13 mouse cellular contexts compared by ENCODE assay signal in genomic region chr5:16973206-16973896, GRCm38 (mm10).
DNase-seq lines count a peak whose midpoint lies in the region; ATAC-seq and TF ChIP-seq lines count a peak whose summit lies in the region.
"Had no signal": no experiment of that assay in that cellular context is flagged by ENCODE, and none has a peak within 500 bp of the region (broad histone marks: within the 10 kb centered on the region; RNA-seq: fewer than 3 reads in every experiment).

No protein-coding gene starts in this region.

- 39% methylated on average over 1 of the region's 1 CpGs for WGBS in lung, adult 2 months
- WGBS in spleen, adult 2 months, result 6% methylated on average over 1 of the region's 1 CpGs

- no peak for TF ChIP-seq CTCF in lung, adult 2 months (IDR thresholded peaks at IDR 0.05; ENCODE audit: insufficient read depth, low read length)
- no peak for TF ChIP-seq CTCF in spleen, adult 2 months (IDR thresholded peaks at IDR 0.05; ENCODE audit: extremely low read depth, insufficient read depth, insufficient read length, insufficient replicate concordance)

- H3K27me3 ChIP-seq in spleen, adult 2 months (ENCODE audit: control insufficient read depth, insufficient read depth, low read length), result no peaks in the 10 kb centered on the region
- H3K27me3 ChIP-seq: forebrain, embryonic 12.5 days; limb, embryonic 15.5 days; neural tube, embryonic 13.5 days had no signal

- peak overlapping the region; percentile 90 for H3K27ac ChIP-seq in spleen, adult 2 months (ENCODE audit: insufficient read depth, low read length)
- H3K27ac ChIP-seq: forebrain, embryonic 12.5 days; limb, embryonic 15.5 days; neural tube, embryonic 13.5 days had no signal

- TF ChIP-seq POLR2A in lung, adult 2 months (IDR thresholded peaks at IDR 0.05; ENCODE audit: borderline replicate concordance, extremely low read depth, low read depth, low read length), result no peak
- no peak for TF ChIP-seq POLR2A in spleen, adult 2 months (IDR thresholded peaks at IDR 0.05; ENCODE audit: low read depth, low read length)

- DNase-seq in lung, postnatal 36 days, result peak; percentile 0
- DNase-seq in lung, adult 2 months, result no peak
- peak; percentile 16 for DNase-seq in gastrocnemius, postnatal 10 days
- DNase-seq in kidney, adult 9 months, result peak; percentile 23
- DNase-seq in spleen, adult 2 months (ENCODE audit: low read depth in 1 of 2, low spot score in 2 of 2), result no peak
- DNase-seq in right cerebral cortex, postnatal 14 days, result no peak
- no peak for DNase-seq in embryo, embryonic 10.5 days (ENCODE audit: low spot score)
- DNase-seq: adrenal gland, postnatal 36 days; embryo, embryonic 11 days had no signal

- H3K4me1 ChIP-seq in lung, adult 2 months (ENCODE audit: control insufficient read depth, insufficient read depth, low read length), result peaks cover 3% of the 10 kb centered on the region
- peaks cover 5% of the 10 kb centered on the region for H3K4me1 ChIP-seq in spleen, adult 2 months (ENCODE audit: control insufficient read depth, insufficient read depth, insufficient read length)
- H3K4me1 ChIP-seq: forebrain, embryonic 12.5 days; neural tube, embryonic 13.5 days had no signal

- H3K36me3 ChIP-seq in spleen, adult 2 months (ENCODE audit: control insufficient read depth, insufficient read depth, low read length), result no peaks in the 10 kb centered on the region
- H3K36me3 ChIP-seq: forebrain, embryonic 12.5 days; limb, embryonic 15.5 days; neural tube, embryonic 13.5 days had no signal

- no peak overlapping the region for H3K4me3 ChIP-seq in lung, adult 2 months (replicated peaks; ENCODE audit: extremely low read depth, low read depth, low read length)
- no peak overlapping the region; the same call in 1 of the 2 replicates for H3K4me3 ChIP-seq in spleen, adult 2 months (ENCODE audit: extremely low read depth, insufficient read depth, insufficient read length)
- H3K4me3 ChIP-seq: forebrain, embryonic 12.5 days; limb, embryonic 15.5 days; neural tube, embryonic 13.5 days had no signal

- ATAC-seq in inflammation-experienced regulatory T-cells, adult 6 months, result no peak

Comparison
In these comparisons a context has a peak if more than half of its experiments do, and no peak if none do; other contexts are left out.
1. DNase-seq: peak in lung, postnatal 36 days (single experiment), gastrocnemius, postnatal 10 days (single experiment) and kidney, adult 9 months (single experiment); none in lung, adult 2 months (single experiment), spleen, adult 2 months (0 of 2), right cerebral cortex, postnatal 14 days (single experiment) and embryo, embryonic 10.5 days (single experiment).